Mouse (Mus musculus) spleen, postnatal 36 days (tissue): ENCODE measurements at regions not wholly inside any gene's neighbourhood (a gene's known extent, or its start where the extent isn't known, plus 50 kb on each side); places are given as distances from the start of the nearest gene placed in this dataset.

Experiments
- DNase-seq, 2 experiments: peaks; one replicate each; pipeline ENCODE4 v3.0.0; 2022; ENCODE audit warnings: low spot score in 2 of 2, mixed read lengths in 1 of 2

GRCm38 (mm10) chr2:50539741-50540441 is 243.3 kb upstream of the Mmadhc start:
- no peak for DNase-seq

DNA sequence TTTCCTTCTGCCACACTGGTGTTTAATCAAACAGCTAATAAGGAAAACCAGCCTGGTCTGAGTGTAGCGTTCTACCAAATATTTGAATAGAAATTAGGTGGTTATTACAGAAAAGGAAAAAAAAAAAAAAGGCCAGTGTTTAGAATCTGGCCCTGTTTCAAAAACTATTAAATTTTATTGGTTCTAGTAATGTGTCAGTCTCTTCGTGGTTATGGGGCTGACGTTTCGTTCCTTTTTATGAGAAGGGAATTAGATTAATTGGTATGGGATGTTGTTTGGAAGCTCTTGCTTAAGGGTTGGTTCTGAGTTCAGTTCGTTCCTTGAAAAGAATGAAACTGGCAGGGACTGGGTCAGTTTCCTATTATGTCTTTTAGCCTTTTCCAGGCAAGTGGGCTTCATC is 241.5 kb upstream of the Mmadhc start:
- DNase-seq, result no peak

- no peak for DNase-seq
These were observed 238.7 kb upstream of the Mmadhc start for GRCm38 (mm10) chr2:50535085-50535878.

DNA sequence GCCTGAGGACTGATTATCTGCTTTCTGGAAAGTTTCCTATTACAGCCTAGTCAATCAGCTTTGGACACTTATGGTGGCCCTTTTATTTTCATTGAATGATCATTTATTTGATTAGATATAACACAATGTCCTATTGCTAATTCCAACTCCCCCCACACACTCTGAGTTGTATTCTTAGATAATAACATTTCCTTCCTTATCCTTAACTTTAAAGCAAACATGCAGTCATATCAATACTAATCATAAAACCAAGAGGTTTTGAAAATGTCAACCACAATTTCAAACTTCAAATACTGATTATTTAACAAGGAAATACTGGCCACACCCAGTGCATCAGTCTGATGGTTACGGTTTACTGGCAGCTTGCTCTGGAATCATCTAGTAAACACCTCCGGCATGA is 237.1 kb upstream of the Mmadhc start:
- DNase-seq, result no peak

DNA sequence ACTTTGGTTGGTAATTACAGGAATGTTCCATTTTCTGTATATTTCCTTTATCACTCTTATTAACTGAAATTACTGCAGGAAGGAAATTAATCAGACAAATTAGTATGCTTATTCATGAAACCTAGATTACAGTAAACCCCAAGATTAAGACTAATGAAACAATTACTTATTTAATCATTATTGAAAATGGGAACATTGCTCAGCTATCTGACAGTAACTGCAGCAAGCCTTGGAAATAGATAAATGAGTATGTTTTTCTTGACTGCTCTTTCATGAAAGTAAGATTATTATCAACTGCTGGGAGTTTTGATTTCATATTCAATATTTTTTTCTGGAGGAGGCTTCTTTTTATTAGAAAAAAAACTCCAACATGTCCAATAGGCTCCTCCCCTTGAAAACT is 230.8 kb upstream of the Mmadhc start:
- DNase-seq, result no peak

DNA sequence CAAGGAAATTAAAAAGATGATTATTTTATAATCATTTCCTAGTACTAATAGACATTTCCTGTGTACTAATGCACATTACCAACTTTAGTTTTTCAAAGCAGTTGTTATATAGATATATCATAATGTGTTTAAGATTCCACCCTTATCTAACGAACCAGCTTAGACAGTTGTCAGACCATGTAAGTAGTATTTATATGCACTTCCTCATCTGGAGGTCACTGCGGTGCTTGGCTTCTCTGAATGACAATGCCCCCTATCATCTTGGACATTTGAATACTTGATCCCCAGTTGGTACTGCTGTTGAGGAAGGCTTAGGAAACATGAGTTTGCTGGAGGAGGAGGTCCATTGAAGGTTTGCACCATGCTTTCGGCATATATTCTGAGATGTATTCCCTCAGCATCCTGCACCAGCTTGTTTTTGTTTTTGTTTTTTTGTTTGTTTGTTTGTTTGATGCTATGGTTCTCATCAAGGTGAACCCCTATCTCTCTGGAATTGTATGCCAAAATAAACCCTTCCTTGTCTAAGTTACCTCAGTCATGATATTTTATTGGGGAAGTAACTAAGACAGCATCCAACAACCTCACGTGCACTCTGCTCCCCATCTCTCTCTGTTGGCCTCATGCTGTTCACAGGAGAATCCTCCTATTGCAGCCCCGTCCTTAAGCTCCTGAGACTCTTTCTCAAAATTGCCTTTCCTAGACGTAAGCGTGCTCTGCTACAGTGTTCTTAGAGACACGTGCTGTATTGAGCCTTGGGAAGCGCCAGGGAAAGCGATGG is 228.4 kb upstream of the Mmadhc start:
- no peak for DNase-seq

DNA sequence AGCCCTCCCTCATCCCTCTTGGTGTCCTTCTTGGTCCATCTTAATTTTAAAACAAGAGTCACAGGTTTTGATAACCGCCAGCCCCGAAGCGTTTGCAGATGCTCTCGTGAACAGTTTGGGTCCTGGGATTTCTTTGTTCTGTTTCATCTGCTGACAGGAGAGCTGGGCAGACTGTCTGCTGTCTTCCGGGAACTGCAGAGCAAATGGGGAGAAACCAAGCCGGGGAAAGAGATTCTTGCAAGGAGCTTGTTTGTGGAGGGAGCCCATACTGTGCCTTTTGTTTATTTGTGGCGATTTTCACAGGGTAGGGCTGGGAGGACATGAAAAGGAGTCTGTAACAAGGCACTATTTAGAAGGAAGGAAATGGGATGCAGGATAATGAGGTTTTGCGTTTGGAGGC is 223.6 kb upstream of the Mmadhc start:
- DNase-seq, result no peak

- no peak for DNase-seq
These were observed 222.5 kb upstream of the Mmadhc start for GRCm38 (mm10) chr2:50519129-50519504.

DNA sequence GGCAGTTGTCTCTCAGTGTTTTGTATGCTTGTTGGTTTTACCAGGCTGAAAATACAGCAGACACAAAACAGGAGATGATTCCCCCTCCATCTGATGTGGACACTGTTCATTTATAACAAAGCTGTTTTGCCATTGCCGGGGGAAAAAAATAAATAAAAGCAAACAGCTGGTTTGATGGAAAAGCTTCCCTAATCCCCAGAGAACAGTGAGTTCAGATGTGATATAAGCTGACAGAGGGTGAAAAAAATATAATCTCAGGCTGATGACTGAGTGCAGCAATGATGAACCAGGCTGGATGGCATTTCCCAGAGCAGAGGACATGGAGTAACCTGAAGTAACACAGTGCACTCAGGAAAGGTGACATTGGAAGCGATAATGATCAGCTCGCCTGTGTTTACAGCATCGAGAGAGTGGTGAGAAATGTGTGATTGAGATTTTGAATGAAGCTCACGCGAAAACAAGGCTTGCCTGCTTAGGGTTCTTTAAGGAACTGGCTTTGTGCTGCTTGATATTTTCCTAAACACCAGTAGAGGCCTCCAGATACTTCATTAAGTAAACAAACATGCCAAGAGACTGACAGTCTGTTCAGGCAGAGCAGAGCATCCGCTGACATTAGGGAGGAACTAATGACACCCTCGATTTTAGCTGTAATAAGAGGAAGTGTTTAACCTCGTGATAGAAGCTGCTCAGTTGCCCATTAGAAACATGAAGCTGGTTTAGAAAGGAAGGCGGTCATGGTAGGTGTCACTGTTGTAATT is 221.9 kb upstream of the Mmadhc start:
- DNase-seq, result peak; percentile 12 to 35

- no peak for DNase-seq
These were observed 216.7 kb upstream of the Mmadhc start for GRCm38 (mm10) chr2:50513276-50513675.

GRCm38 (mm10) chr2:50498713-50499112 is 202.1 kb upstream of the Mmadhc start:
- DNase-seq, result no peak

DNA sequence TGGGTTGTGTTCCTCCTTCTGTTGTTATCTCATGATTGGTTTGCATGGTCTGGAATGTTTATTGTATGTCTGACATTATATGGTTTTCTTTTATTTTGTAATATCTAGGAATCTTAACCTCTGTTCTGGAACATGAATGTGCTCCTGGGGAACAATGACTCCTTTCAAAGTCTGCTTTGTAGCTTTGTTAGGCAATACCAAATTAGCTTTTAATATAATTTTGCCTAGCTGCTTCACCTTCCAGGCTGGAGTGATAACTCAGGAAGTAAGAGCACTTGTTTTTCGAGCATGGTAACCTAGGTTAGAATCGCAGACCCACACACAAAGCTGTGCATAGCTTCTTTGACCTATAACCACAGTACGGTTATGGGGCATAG is 199.4 kb upstream of the Mmadhc start:
- DNase-seq, result no peak

GRCm38 (mm10) chr2:50495141-50496056 is 198.8 kb upstream of the Mmadhc start:
- DNase-seq, result no peak

DNA sequence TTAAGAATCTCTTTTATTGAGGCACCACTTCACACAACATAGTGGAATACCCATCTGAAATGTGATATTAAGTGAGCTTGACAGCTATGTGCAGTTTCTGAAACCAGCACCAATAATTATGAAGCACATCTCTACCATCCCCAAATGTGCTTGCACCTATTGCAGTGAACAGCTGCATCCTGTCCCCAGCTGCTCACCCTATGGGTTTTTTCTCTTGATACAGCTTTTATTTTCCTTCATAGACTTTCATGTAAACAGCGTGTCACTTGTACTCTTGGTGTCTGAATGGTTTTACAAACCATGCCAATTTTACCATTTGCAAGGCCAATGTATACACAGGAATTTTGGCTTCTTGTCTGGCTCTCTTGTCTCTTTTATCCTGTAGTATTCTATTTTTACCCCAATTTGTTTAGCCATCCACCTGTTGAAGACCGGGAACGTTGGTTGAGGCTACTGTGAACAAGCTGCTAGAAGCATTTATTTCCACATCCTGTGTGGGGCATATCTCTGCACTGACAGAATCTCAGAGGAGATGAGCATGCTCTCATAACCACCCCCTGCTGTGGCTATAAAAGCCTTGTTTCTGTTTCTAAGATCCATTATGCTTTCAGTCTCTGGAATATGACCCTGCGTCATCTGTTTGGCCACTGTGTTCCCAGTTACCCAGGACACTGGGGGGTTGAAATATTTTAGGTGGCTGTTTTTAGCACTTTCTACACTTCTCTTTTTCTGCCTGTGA is 197.2 kb upstream of the Mmadhc start:
- no peak for DNase-seq

GRCm38 (mm10) chr2:50463799-50464198 is 167.2 kb upstream of the Mmadhc start:
- no peak for DNase-seq

- no peak for DNase-seq
These were observed 165.8 kb upstream of the Mmadhc start for GRCm38 (mm10) chr2:50462378-50462777.

GRCm38 (mm10) chr2:50456654-50457053 is 160.1 kb upstream of the Mmadhc start:
- no peak for DNase-seq

GRCm38 (mm10) chr2:50448117-50448516 is 151.5 kb upstream of the Mmadhc start:
- no peak for DNase-seq

- no peak for DNase-seq
These were observed 149.4 kb upstream of the Mmadhc start for GRCm38 (mm10) chr2:50445963-50446485.

DNA sequence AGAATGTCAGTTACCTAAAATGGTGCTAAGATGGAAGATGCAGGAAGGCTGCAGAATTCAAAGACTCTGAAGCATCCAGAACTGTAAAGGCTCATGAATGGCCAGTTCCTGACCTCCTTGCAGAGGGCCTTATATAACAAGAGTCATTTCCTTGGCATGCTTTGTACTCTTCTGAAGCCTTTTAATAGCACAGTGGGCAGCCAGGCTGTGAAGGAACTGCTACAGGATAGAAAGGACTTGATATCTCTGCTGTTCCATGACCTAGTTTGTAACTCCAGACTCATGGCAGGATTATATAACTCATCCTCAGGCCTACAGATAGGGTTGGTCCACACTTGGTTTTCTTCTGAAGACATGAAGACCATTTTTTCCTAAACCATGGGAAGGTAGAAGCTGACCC is 143.7 kb upstream of the Mmadhc start:
- DNase-seq, result no peak
